Mouse (Mus musculus) forebrain, embryonic 10.5 days (tissue): ENCODE data around the gene Srgap3. TPM values are rescaled to one million over a fixed set of nuclear protein-coding genes. Genes with fewer than 3 reads are reported as not detected.

Source experiments
- DNase-seq: peaks from one replicate; pipeline ENCODE4 v3.0.0-alpha.2; 2017; ENCODE audit warnings: low spot score; ENCODE audit errors: extremely low spot score
- H3K27ac ChIP-seq: fragments of 300-500 bp; sonication (generic); 2 replicates; pipeline ENCODE4 v1.5.1; 2016; ENCODE audit warnings: mild to moderate bottlenecking
- H3K27me3 ChIP-seq: fragments of 300-500 bp; sonication (generic); 2 replicates; pipeline ENCODE4 v1.6.1; 2016; ENCODE audit warnings: mild to moderate bottlenecking; ENCODE audit not compliant: poor library complexity, severe bottlenecking
- H3K36me3 ChIP-seq: fragments of 300-500 bp; sonication (generic); replicated peaks from 2 replicates; pipeline ENCODE4 v1.6.1; 2016; ENCODE audit warnings: mild to moderate bottlenecking, moderate library complexity
- H3K4me1 ChIP-seq: fragments of 300-500 bp; sonication (generic); 2 replicates; pipeline ENCODE4 v1.6.1; 2016
- H3K4me3 ChIP-seq: fragments of 300-500 bp; sonication (generic); 2 replicates; pipeline ENCODE4 v1.5.1; 2016; ENCODE audit warnings: mild to moderate bottlenecking, moderate library complexity
- H3K9me3 ChIP-seq: fragments of 300-500 bp; sonication (generic); 2 replicates; pipeline ENCODE4 v1.6.1; 2016; ENCODE audit warnings: mild to moderate bottlenecking, moderate library complexity
- WGBS: fragments of 180-500 bp; shearing (Covaris S2); methylation state at CpG from one replicate; pipeline ENCODE4 v1.1.7; 2016; 5-methylcytosine and 5-hydroxymethylcytosine counted together
- polyA plus RNA-seq: library from polyadenylated mRNA; unstranded; fragments of >200 nt; fragmentation: Nextera tagmentation; extraction: Ambion mirVana; gene quantifications from 2 replicates; pipeline ENCODE4 v1.2.1, GENCODE M21; 2016

The Srgap3 gene
- polyA plus RNA-seq, 1 experiment from 2014 or later = 16.5 TPM

- Histone ChIP-seq H3K4me3 (peak overlapping the region; percentile 77), H3K36me3 (peaks cover 38% of the 10 kb centered on the region), H3K27me3 (no peaks in the 10 kb centered on the region), H3K4me1 (peaks cover 74% of the 10 kb centered on the region), H3K9me3 (peaks cover 6% of the 10 kb centered on the region; the same call in 1 of the 2 replicates), H3K27ac (peak overlapping the region; percentile 92)
- no peak for DNase-seq
- 20% methylated on average over 14 of the region's 14 CpGs for WGBS
Observed at GRCm38 (mm10) chr6:112945181-112945751, 1.8 kb downstream of the Srgap3 start.

- Histone ChIP-seq H3K36me3 (peaks cover 53% of the 10 kb centered on the region), H3K4me3 (peak overlapping the region; percentile 77), H3K27ac (peak overlapping the region; percentile 51), H3K9me3 (peaks cover 11% of the 10 kb centered on the region; the same call in 1 of the 2 replicates), H3K27me3 (no peaks in the 10 kb centered on the region), H3K4me1 (peaks cover 58% of the 10 kb centered on the region)
- 76% methylated on average over 9 of the region's 9 CpGs for WGBS
- DNase-seq = no peak
Observed at GRCm38 (mm10) chr6:112943596-112944245, 3.3 kb downstream of the Srgap3 start.

GRCm38 (mm10) chr6:112939281-112939680 lies 7.8 kb downstream of the Srgap3 start:
- H3K4me1 ChIP-seq = peaks cover 16% of the 10 kb centered on the region
- no peaks in the 10 kb centered on the region for H3K27me3 ChIP-seq
- WGBS = 94% methylated on average over 9 of the region's 9 CpGs
- no peak for DNase-seq
- H3K9me3 ChIP-seq = peaks cover 16% of the 10 kb centered on the region; the same call in 1 of the 2 replicates
- H3K36me3 ChIP-seq = peaks cover 88% of the 10 kb centered on the region
- 0 out of 2 replicates have a peak overlapping the region, but pooled peaks have one; percentile 2 for H3K27ac ChIP-seq
- H3K4me3 ChIP-seq = no peak overlapping the region

GRCm38 (mm10) chr6:112937791-112938190 lies 9.3 kb downstream of the Srgap3 start:
- Histone ChIP-seq H3K27ac (no peak overlapping the region), H3K36me3 (peaks cover 86% of the 10 kb centered on the region), H3K4me3 (no peak overlapping the region), H3K9me3 (peaks cover 12% of the 10 kb centered on the region; the same call in 1 of the 2 replicates), H3K27me3 (no peaks in the 10 kb centered on the region), H3K4me1 (peaks cover 11% of the 10 kb centered on the region)
- DNase-seq = no peak
- 90% methylated on average over 2 of the region's 2 CpGs for WGBS

GRCm38 (mm10) chr6:112934501-112934900 lies 12.6 kb downstream of the Srgap3 start:
- WGBS = 81% methylated on average over 1 of the region's 1 CpGs
- Histone ChIP-seq H3K9me3 (peaks cover 10% of the 10 kb centered on the region; the same call in 1 of the 2 replicates), H3K27me3 (no peaks in the 10 kb centered on the region), H3K27ac (no peak overlapping the region), H3K4me1 (peaks cover 43% of the 10 kb centered on the region), H3K4me3 (no peak overlapping the region), H3K36me3 (peaks cover 59% of the 10 kb centered on the region)
- no peak for DNase-seq

GRCm38 (mm10) chr6:112932611-112933010 lies 14.5 kb downstream of the Srgap3 start:
- H3K4me1 ChIP-seq = peaks cover 62% of the 10 kb centered on the region
- H3K36me3 ChIP-seq = peaks cover 47% of the 10 kb centered on the region
- no peak overlapping the region for H3K4me3 ChIP-seq
- 33% methylated on average over 8 of the region's 8 CpGs for WGBS
- H3K27ac ChIP-seq = peak overlapping the region; percentile 83
- H3K27me3 ChIP-seq = no peaks in the 10 kb centered on the region
- no peak for DNase-seq
- no peaks in the 10 kb centered on the region for H3K9me3 ChIP-seq

- Histone ChIP-seq H3K4me3 (peak overlapping the region; percentile 29; the same call in 1 of the 2 replicates), H3K4me1 (peaks cover 87% of the 10 kb centered on the region), H3K27ac (peak overlapping the region; percentile 83), H3K27me3 (no peaks in the 10 kb centered on the region), H3K9me3 (no peaks in the 10 kb centered on the region), H3K36me3 (peaks cover 34% of the 10 kb centered on the region)
- peak; percentile 40 for DNase-seq
- WGBS = 23% methylated on average over 5 of the region's 5 CpGs
Observed at GRCm38 (mm10) chr6:112930011-112930451, 17.0 kb downstream of the Srgap3 start.

GRCm38 (mm10) chr6:112929291-112929984 lies 17.6 kb downstream of the Srgap3 start:
- no peak for DNase-seq
- peak overlapping the region; percentile 29; the same call in 1 of the 2 replicates for H3K4me3 ChIP-seq
- peaks cover 34% of the 10 kb centered on the region for H3K36me3 ChIP-seq
- 80% methylated on average over 6 of the region's 6 CpGs for WGBS
- no peaks in the 10 kb centered on the region for H3K27me3 ChIP-seq
- peak overlapping the region; percentile 83 for H3K27ac ChIP-seq
- H3K9me3 ChIP-seq = no peaks in the 10 kb centered on the region
- H3K4me1 ChIP-seq = peaks cover 90% of the 10 kb centered on the region

- Histone ChIP-seq H3K4me3 (no peak overlapping the region), H3K36me3 (peaks cover 33% of the 10 kb centered on the region), H3K27me3 (no peaks in the 10 kb centered on the region), H3K27ac (peak overlapping the region; percentile 83; the same call in 1 of the 2 replicates), H3K4me1 (peaks cover 90% of the 10 kb centered on the region), H3K9me3 (no peaks in the 10 kb centered on the region)
- 95% methylated on average over 6 of the region's 6 CpGs for WGBS
- no peak for DNase-seq
Observed at GRCm38 (mm10) chr6:112928841-112929240, 18.2 kb downstream of the Srgap3 start.

GRCm38 (mm10) chr6:112927341-112927740 lies 19.7 kb downstream of the Srgap3 start:
- Histone ChIP-seq H3K27me3 (no peaks in the 10 kb centered on the region), H3K4me1 (peaks cover 79% of the 10 kb centered on the region), H3K4me3 (no peak overlapping the region), H3K27ac (peak overlapping the region; percentile 60), H3K36me3 (peaks cover 41% of the 10 kb centered on the region), H3K9me3 (peaks cover 4% of the 10 kb centered on the region; the same call in 1 of the 2 replicates)
- WGBS = 47% methylated on average over 5 of the region's 5 CpGs
- peak; percentile 52 for DNase-seq

- DNase-seq = no peak
- no peak overlapping the region for H3K4me3 ChIP-seq
- peaks cover 40% of the 10 kb centered on the region for H3K36me3 ChIP-seq
- WGBS = 95% methylated on average over 5 of the region's 5 CpGs
- H3K27me3 ChIP-seq = no peaks in the 10 kb centered on the region
- H3K9me3 ChIP-seq = peaks cover 4% of the 10 kb centered on the region; the same call in 1 of the 2 replicates
- peaks cover 76% of the 10 kb centered on the region for H3K4me1 ChIP-seq
- H3K27ac ChIP-seq = no peak overlapping the region
Observed at GRCm38 (mm10) chr6:112926011-112926410, 21.1 kb downstream of the Srgap3 start.

- Histone ChIP-seq H3K27me3 (no peaks in the 10 kb centered on the region), H3K4me1 (peaks cover 76% of the 10 kb centered on the region), H3K9me3 (peaks cover 4% of the 10 kb centered on the region; the same call in 1 of the 2 replicates), H3K27ac (peak overlapping the region; percentile 54; the same call in 1 of the 2 replicates), H3K36me3 (peaks cover 45% of the 10 kb centered on the region), H3K4me3 (no peak overlapping the region)
- 74% methylated on average over 11 of the region's 11 CpGs for WGBS
- no peak for DNase-seq
Observed at GRCm38 (mm10) chr6:112925234-112925975, 21.7 kb downstream of the Srgap3 start.
